Mouse (Mus musculus): ENCODE data around the gene Tekt2. TPM values are rescaled to one million over a fixed set of nuclear protein-coding genes. Genes with fewer than 3 reads are reported as not detected.

Gene Tekt2
- polyA plus RNA-seq, 1 experiment from 2014 or later: 0.26 TPM

DNA sequence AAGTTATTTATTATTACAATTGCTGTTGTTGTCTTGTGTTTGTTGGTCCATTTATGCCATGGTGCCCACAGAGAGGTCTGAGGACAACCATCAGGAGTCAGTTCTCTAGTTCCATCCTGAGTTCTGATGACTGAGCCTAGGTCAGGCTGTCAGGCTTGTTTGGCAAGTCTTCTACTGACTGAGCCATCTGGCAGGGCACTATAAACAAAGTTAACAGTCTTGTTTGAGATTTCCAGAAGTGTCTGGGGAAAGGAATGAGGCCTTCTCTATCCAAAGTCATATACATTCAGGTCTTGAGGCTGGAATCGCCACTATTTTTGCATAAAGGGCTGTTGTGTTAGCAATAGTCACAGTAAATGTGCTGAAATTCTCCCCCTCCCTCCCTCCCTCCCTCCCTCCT lies 6.3 kb upstream of the Tekt2 start:
- ATAC-seq: no peak
- H3K27ac ChIP-seq (ENCODE audit: low read depth): no peak overlapping the region
- WGBS (ENCODE audit: insufficient replicate concordance): 60% methylated on average over 1 of the region's 1 CpGs

DNA sequence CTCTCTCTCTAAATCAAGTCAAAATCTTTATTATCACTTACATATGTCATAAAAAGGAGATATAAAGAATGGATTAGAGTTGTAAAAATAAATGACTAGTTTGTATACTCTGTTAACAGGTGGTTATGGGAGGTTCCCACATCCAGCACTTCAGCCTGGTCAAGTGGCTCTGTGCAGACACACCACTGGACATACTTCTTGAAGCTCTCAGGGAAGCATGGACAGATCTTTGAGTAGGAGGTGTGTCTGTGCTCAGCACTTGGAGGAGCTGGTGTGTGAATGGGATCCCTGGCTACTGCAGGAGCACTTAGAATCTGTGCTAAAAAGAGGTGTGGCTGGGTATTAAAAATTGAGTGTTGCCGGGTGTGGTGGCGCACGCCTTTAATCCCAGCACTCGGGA lies 4.8 kb upstream of the Tekt2 start:
- no peak for ATAC-seq
- no peak overlapping the region for H3K9ac ChIP-seq (replicated peaks)
- H3K4me2 ChIP-seq (ENCODE audit: low read depth, low read length): no peak overlapping the region
- TF ChIP-seq CTCF (IDR thresholded peaks at IDR 0.05; ENCODE audit: low read depth) (no peak), EP300 (IDR thresholded peaks at IDR 0.05; ENCODE audit: low read depth) (no peak)
- no peak for DNase-seq
- WGBS (ENCODE audit: insufficient replicate concordance): 87% methylated on average over 4 of the region's 4 CpGs
- H3K4me1 ChIP-seq (ENCODE audit: insufficient read depth): no peaks in the 10 kb centered on the region; the same call in 1 of the 2 replicates
- no peak overlapping the region for H3K27ac ChIP-seq (ENCODE audit: low read depth)
- H3K9me3 ChIP-seq (ENCODE audit: low read length): no peaks in the 10 kb centered on the region
- no peak overlapping the region for H3K4me3 ChIP-seq (ENCODE audit: low read depth, low read length)
- peaks cover 2% of the 10 kb centered on the region; the same call in 1 of the 2 replicates for H3K36me3 ChIP-seq (replicated peaks; ENCODE audit: insufficient read depth, low read length)
- no peaks in the 10 kb centered on the region; the same call in 1 of the 2 replicates for H3K27me3 ChIP-seq (ENCODE audit: insufficient read depth, low read length)

More for the DNA sequence above, 6.3 kb upstream of the Tekt2 start:
- Histone ChIP-seq H3K9me3 (ENCODE audit: low read length) (no peaks in the 10 kb centered on the region), H3K4me1 (ENCODE audit: insufficient read depth) (no peaks in the 10 kb centered on the region; the same call in 1 of the 2 replicates), H3K9ac (replicated peaks) (no peak overlapping the region), H3K27me3 (ENCODE audit: insufficient read depth, low read length) (no peaks in the 10 kb centered on the region), H3K4me3 (ENCODE audit: low read depth, low read length) (no peak overlapping the region), H3K36me3 (replicated peaks; ENCODE audit: insufficient read depth, low read length) (peaks cover 2% of the 10 kb centered on the region; the same call in 1 of the 2 replicates), H3K4me2 (ENCODE audit: low read depth, low read length) (no peak overlapping the region)
- TF ChIP-seq CTCF (IDR thresholded peaks at IDR 0.05; ENCODE audit: low read depth): no peak
- no peak for DNase-seq

DNA sequence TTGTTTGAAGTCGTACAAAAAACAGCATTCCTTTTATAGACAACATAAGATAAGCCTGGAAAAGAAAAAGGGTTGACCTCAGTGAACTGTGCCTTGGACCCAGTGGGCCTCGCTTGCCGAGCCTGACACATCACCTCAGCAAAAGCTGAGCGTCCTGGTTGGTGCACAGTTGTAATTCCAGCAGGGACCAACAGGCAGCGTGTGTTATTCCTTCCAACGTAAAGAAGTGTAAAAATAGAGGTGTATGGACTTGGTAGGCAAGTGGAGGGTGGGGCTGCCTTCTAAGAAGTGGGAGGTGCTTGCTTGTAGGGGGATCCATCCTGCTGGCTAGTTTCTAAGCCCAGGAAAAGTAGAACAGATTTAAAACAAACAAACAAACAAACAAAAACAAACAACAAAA lies 548 bp upstream of the Tekt2 start:
- ATAC-seq (no peak), DNase-seq (no peak)
- no peak for TF ChIP-seq EP300 (IDR thresholded peaks at IDR 0.05; ENCODE audit: low read depth)
- TF ChIP-seq CTCF (IDR thresholded peaks at IDR 0.05; ENCODE audit: low read depth): 0 out of 2 replicates have a peak, but pooled peaks have one; percentile 5
- WGBS (ENCODE audit: insufficient replicate concordance): 29% methylated on average over 6 of the region's 6 CpGs
- H3K4me1 ChIP-seq (ENCODE audit: insufficient read depth): no peaks in the 10 kb centered on the region; the same call in 1 of the 2 replicates
- no peaks in the 10 kb centered on the region for H3K36me3 ChIP-seq (replicated peaks; ENCODE audit: insufficient read depth, low read length)
- no peak overlapping the region for H3K9ac ChIP-seq (replicated peaks)
- no peak overlapping the region for H3K27ac ChIP-seq (ENCODE audit: low read depth)
- H3K9me3 ChIP-seq (ENCODE audit: low read length): no peaks in the 10 kb centered on the region
- H3K27me3 ChIP-seq (ENCODE audit: insufficient read depth, low read length): peaks cover 2% of the 10 kb centered on the region; the same call in 1 of the 2 replicates
- no peak overlapping the region for H3K4me3 ChIP-seq (ENCODE audit: low read depth, low read length)
- no peak overlapping the region for H3K4me2 ChIP-seq (ENCODE audit: low read depth, low read length)

DNA sequence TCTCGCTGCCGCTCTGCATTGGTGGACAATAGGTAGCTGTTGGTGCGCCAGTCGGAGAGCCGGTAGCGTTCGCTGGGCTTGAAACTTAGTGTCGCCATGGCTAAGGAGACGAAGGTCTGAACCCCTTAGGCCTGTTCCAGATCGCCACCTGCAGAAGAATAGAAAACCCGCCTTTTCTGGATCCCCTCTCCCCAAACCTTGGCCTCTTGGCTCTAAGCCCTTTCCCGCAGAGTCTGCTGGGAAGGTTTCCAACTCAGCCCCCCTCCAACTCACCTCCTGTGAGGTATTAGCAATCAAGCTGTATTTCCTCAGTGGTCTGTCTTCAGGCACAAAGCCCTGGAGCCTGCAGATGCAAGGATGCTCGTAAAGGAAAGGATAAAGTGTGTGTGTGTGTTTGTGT lies 627 bp downstream of the Tekt2 start:
- no peak overlapping the region for H3K27ac ChIP-seq (ENCODE audit: low read depth)
- no peak overlapping the region for H3K4me3 ChIP-seq (ENCODE audit: low read depth, low read length)
- no peak for DNase-seq
- no peak for ATAC-seq
- no peak overlapping the region for H3K9ac ChIP-seq (replicated peaks)
- H3K27me3 ChIP-seq (ENCODE audit: insufficient read depth, low read length): peaks cover 2% of the 10 kb centered on the region; the same call in 1 of the 2 replicates
- H3K4me2 ChIP-seq (ENCODE audit: low read depth, low read length): no peak overlapping the region
- WGBS (ENCODE audit: insufficient replicate concordance): 56% methylated on average over 13 of the region's 13 CpGs
- no peaks in the 10 kb centered on the region for H3K36me3 ChIP-seq (replicated peaks; ENCODE audit: insufficient read depth, low read length)
- no peak for TF ChIP-seq EP300 (IDR thresholded peaks at IDR 0.05; ENCODE audit: low read depth)
- H3K9me3 ChIP-seq (ENCODE audit: low read length): no peaks in the 10 kb centered on the region
- peaks cover 4% of the 10 kb centered on the region; the same call in 1 of the 2 replicates for H3K4me1 ChIP-seq (ENCODE audit: insufficient read depth)

DNA sequence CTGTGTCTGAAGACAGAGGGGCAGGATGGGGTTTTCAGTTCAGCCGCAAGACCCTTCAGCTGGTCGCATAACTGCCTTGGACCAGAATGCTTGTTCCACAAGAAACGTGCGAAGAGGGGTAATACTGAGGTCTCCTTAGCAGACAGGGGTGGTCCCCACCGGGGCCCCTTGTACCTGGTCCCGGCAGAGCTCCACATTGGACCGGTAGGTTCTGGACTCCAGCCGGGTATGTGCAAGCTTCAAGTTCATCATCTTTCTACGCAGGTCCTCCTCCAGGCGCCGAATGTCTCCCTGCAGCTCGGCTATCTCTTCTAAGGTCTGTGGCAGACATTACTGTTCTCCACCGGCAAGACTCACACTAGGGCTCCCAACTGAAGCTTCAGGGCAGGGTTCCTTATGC lies 2.8 kb downstream of the Tekt2 start:
- no peak overlapping the region for H3K9ac ChIP-seq (replicated peaks)
- TF ChIP-seq EP300 (IDR thresholded peaks at IDR 0.05; ENCODE audit: low read depth) (no peak), CTCF (IDR thresholded peaks at IDR 0.05; ENCODE audit: low read depth) (no peak)
- DNase-seq (no peak), ATAC-seq (no peak)
- no peak overlapping the region for H3K4me3 ChIP-seq (ENCODE audit: low read depth, low read length)
- peaks cover 7% of the 10 kb centered on the region; the same call in 1 of the 2 replicates for H3K36me3 ChIP-seq (replicated peaks; ENCODE audit: insufficient read depth, low read length)
- no peak overlapping the region for H3K27ac ChIP-seq (ENCODE audit: low read depth)
- no peaks in the 10 kb centered on the region for H3K9me3 ChIP-seq (ENCODE audit: low read length)
- peaks cover 2% of the 10 kb centered on the region; the same call in 1 of the 2 replicates for H3K27me3 ChIP-seq (ENCODE audit: insufficient read depth, low read length)
- WGBS (ENCODE audit: insufficient replicate concordance): 90% methylated on average over 13 of the region's 13 CpGs
- no peak overlapping the region for H3K4me2 ChIP-seq (ENCODE audit: low read depth, low read length)
- peaks cover 4% of the 10 kb centered on the region; the same call in 1 of the 2 replicates for H3K4me1 ChIP-seq (ENCODE audit: insufficient read depth)

DNA sequence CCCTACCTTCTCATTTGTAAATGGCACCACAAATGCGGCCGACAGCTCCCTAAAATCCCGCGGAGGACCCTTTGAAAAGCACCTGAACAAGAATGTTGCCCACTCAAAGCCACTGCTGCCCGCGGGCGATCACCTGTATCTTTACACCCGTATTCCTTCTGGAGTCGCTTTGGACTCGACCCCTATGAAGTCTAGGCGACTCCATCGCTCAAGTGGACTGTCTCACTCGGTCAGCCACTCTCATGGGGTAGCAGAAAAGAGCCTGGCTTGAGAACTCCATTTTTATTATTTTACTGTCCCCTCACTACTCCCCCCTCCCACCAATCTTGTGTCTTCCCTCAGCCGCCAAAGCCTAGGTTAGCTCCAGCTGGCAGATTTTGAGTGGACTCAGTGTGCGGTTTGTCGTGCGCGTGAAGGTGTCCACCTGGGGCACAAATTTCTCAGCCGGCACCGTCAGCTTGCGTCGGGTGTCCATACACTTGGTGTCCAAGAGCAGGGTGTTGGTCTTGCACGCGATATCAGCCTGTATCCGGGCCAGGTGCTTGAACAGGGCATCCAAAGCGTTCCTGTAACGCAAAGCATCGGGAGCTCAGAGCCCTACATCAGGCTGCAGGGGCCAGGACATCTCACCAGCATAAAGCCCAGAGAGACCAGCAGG lies 3.5 kb downstream of the Tekt2 start:
- ATAC-seq (peak; percentile 2; the same call in 1 of the 2 replicates), DNase-seq (no peak)
- 53% methylated on average over 28 of the region's 28 CpGs for WGBS (ENCODE audit: insufficient replicate concordance)
- H3K9me3 ChIP-seq (ENCODE audit: low read length): no peaks in the 10 kb centered on the region
- peak overlapping the region; percentile 65 for H3K4me2 ChIP-seq (ENCODE audit: low read depth, low read length)
- H3K9ac ChIP-seq (replicated peaks): no peak overlapping the region
- peak overlapping the region; percentile 81 for H3K4me3 ChIP-seq (ENCODE audit: low read depth, low read length)
- no peak overlapping the region for H3K27ac ChIP-seq (ENCODE audit: low read depth)
- TF ChIP-seq EP300 (IDR thresholded peaks at IDR 0.05; ENCODE audit: low read depth): no peak
- TF ChIP-seq CTCF (IDR thresholded peaks at IDR 0.05; ENCODE audit: low read depth): no peak
- peaks cover 2% of the 10 kb centered on the region; the same call in 1 of the 2 replicates for H3K27me3 ChIP-seq (ENCODE audit: insufficient read depth, low read length)
- H3K36me3 ChIP-seq (replicated peaks; ENCODE audit: insufficient read depth, low read length): peaks cover 14% of the 10 kb centered on the region
- H3K4me1 ChIP-seq (ENCODE audit: insufficient read depth): peaks cover 4% of the 10 kb centered on the region; the same call in 1 of the 2 replicates
